10 mouse cellular contexts compared by ENCODE assay signal in genomic region chr11:95432194-95432593, GRCm38 (mm10). TPM values are rescaled to one million over a fixed set of nuclear protein-coding genes. Genes with fewer than 3 reads are reported as not detected.
A peak's percentile ranks its signal among the peaks of the same experiment; 100 is the strongest.
DNase-seq lines count a peak whose midpoint lies in the region; ATAC-seq lines count a peak whose summit lies in the region.
"Had no signal": no experiment of that assay in that cellular context is flagged by ENCODE, and none has a peak within 500 bp of the region (broad histone marks: within the 10 kb centered on the region; RNA-seq: fewer than 3 reads in every experiment).

No protein-coding gene starts in this region.

- H3K27ac ChIP-seq in neural tube, embryonic 15.5 days (replicated peaks): no peak overlapping the region
- no peak overlapping the region for H3K27ac ChIP-seq in limb, embryonic 11.5 days (replicated peaks; ENCODE audit: low read depth, low read length)
- H3K27ac ChIP-seq: lung, embryonic 15.5 days had no signal

- no peak overlapping the region for H3K9ac ChIP-seq in neural tube, embryonic 15.5 days (replicated peaks)
- no peak overlapping the region for H3K9ac ChIP-seq in limb, embryonic 11.5 days (ENCODE audit: low read length)
- H3K9ac ChIP-seq: lung, embryonic 15.5 days had no signal

- H3K4me2 ChIP-seq in neural tube, embryonic 15.5 days: no peak overlapping the region
- no peak overlapping the region for H3K4me2 ChIP-seq in limb, embryonic 11.5 days (ENCODE audit: low read depth, severe bottlenecking)
- H3K4me2 ChIP-seq: lung, embryonic 15.5 days had no signal

- no peak overlapping the region for H3K4me3 ChIP-seq in neural tube, embryonic 15.5 days (replicated peaks)
- H3K4me3 ChIP-seq in limb, embryonic 11.5 days (ENCODE audit: low read depth, low read length): no peak overlapping the region
- H3K4me3 ChIP-seq: lung, embryonic 15.5 days had no signal

- WGBS in neural tube, embryonic 15.5 days: 94% methylated on average over 2 of the region's 2 CpGs
- WGBS in limb, embryonic 11.5 days: 93% methylated on average over 2 of the region's 2 CpGs

- no peak for ATAC-seq in neural tube, embryonic 15.5 days (ENCODE audit: low FRiP score)
- ATAC-seq in limb, embryonic 11.5 days (ENCODE audit: insufficient number of reproducible peaks, low FRiP score, low TSS enrichment, low read depth): no peak

- H3K9me3 ChIP-seq in neural tube, embryonic 15.5 days (replicated peaks): no peaks in the 10 kb centered on the region
- no peaks in the 10 kb centered on the region for H3K9me3 ChIP-seq in limb, embryonic 11.5 days (ENCODE audit: control insufficient read depth, low read length)
- H3K9me3 ChIP-seq: G1E; lung, embryonic 15.5 days had no signal

- peak; percentile 60 to 69 for DNase-seq in cerebellum, postnatal 10 days
- DNase-seq in cerebellum, adult 8-10 months: no peak
- peak; percentile 34 for DNase-seq in neural tube, embryonic 10.5 days (ENCODE audit: extremely low spot score, low spot score)
- peak; percentile 50 for DNase-seq in limb, embryonic 11.5 days (ENCODE audit: low spot score)
- DNase-seq in spleen, postnatal 4 days (ENCODE audit: low spot score in 2 of 2): peak; percentile 38 to 74
- DNase-seq in right cerebral cortex, postnatal 14 days: no peak
- no peak for DNase-seq in ovary, postnatal 14 days (ENCODE audit: low spot score)

- no peaks in the 10 kb centered on the region for H3K36me3 ChIP-seq in neural tube, embryonic 15.5 days
- no peaks in the 10 kb centered on the region; the same call in 1 of the 2 replicates for H3K36me3 ChIP-seq in limb, embryonic 11.5 days (ENCODE audit: control insufficient read depth, insufficient read depth, low read length)
- H3K36me3 ChIP-seq: lung, embryonic 15.5 days had no signal

- no peaks in the 10 kb centered on the region for H3K27me3 ChIP-seq in neural tube, embryonic 15.5 days (replicated peaks)
- no peaks in the 10 kb centered on the region for H3K27me3 ChIP-seq in limb, embryonic 11.5 days (ENCODE audit: control insufficient read depth, insufficient read depth, low read length)
- H3K27me3 ChIP-seq: lung, embryonic 15.5 days had no signal

- peaks cover 7% of the 10 kb centered on the region for H3K4me1 ChIP-seq in neural tube, embryonic 15.5 days
- H3K4me1 ChIP-seq in limb, embryonic 11.5 days (ENCODE audit: control insufficient read depth, insufficient read depth, low read length): no peaks in the 10 kb centered on the region
- H3K4me1 ChIP-seq: lung, embryonic 15.5 days had no signal

RNA-seq across cellular contexts. Expression of gene Spop, which starts 18.3 kb away (rescaled TPM):
- polyA plus RNA-seq in neural tube, embryonic 15.5 days (2015; fragmentation: Nextera tagmentation; extraction: Ambion mirVana): 224 and 233 TPM in 2 replicates
- 112 and 114 TPM in 2 replicates for polyA plus RNA-seq in limb, embryonic 11.5 days (2014; fragmentation: Nextera tagmentation; extraction: Ambion mirVana)

RNA-seq across cellular contexts. Expression of gene Slc35b1, which starts 47.7 kb away (rescaled TPM):
- polyA plus RNA-seq in neural tube, embryonic 15.5 days (2015; fragmentation: Nextera tagmentation; extraction: Ambion mirVana): 129 and 144 TPM in 2 replicates
- polyA plus RNA-seq in limb, embryonic 11.5 days (2014; fragmentation: Nextera tagmentation; extraction: Ambion mirVana): 133 and 141 TPM in 2 replicates

Comparison
In these comparisons a context has a peak if more than half of its experiments do, and no peak if none do; other contexts are left out.
1. DNase-seq: peak in cerebellum, postnatal 10 days (2 of 2), neural tube, embryonic 10.5 days (single experiment), limb, embryonic 11.5 days (single experiment) and spleen, postnatal 4 days (2 of 2); none in cerebellum, adult 8-10 months (single experiment), right cerebral cortex, postnatal 14 days (single experiment) and ovary, postnatal 14 days (single experiment).